Mouse (Mus musculus) T-helper 17 cell (primary cell): ENCODE measurements at regions not wholly inside any gene's neighbourhood (a gene's known extent, or its start where the extent isn't known, plus 50 kb on each side); places are given as distances from the start of the nearest gene placed in this dataset.

Source experiments
- in situ Hi-C, 2 experiments: fragments of 300-600 bp; cut with MboI, MseI; formaldehyde crosslinking; loops; 1 replicate in 1 of 2; 2 replicates in 1 of 2; pipeline ENCODE4 v1.15.1; 2025; ENCODE audit warnings: high pct_unique_total_duplicates in 2 of 2

GRCm38 (mm10) chr16:9253054-9253453 lies 423.2 kb downstream of the 1810013L24Rik start:
- in situ Hi-C loops: no loop called here

- in situ Hi-C loops: no loop called here
These were observed 425.5 kb downstream of the 1810013L24Rik start for GRCm38 (mm10) chr16:9255351-9255750.

GRCm38 (mm10) chr16:9260966-9261365 lies 431.1 kb downstream of the 1810013L24Rik start:
- in situ Hi-C loops: no loop called here

GRCm38 (mm10) chr16:9264554-9265145 lies 434.8 kb downstream of the 1810013L24Rik start:
- in situ Hi-C loops: no loop called here

GRCm38 (mm10) chr16:9267204-9267603 lies 437.3 kb downstream of the 1810013L24Rik start:
- in situ Hi-C loops: no loop called here

- in situ Hi-C loops: no loop called here
These were observed 440.2 kb downstream of the 1810013L24Rik start for GRCm38 (mm10) chr16:9270099-9270498.

GRCm38 (mm10) chr16:9270671-9271070 lies 440.8 kb downstream of the 1810013L24Rik start:
- in situ Hi-C loops: no loop called here

- in situ Hi-C loops: no loop called here
These were observed 443.9 kb downstream of the 1810013L24Rik start for GRCm38 (mm10) chr16:9273751-9274300.

GRCm38 (mm10) chr16:9274583-9275100 lies 444.7 kb downstream of the 1810013L24Rik start:
- in situ Hi-C loops: no loop called here

GRCm38 (mm10) chr16:9275426-9275825 lies 445.5 kb downstream of the 1810013L24Rik start:
- in situ Hi-C loops: no loop called here

GRCm38 (mm10) chr16:9277064-9277463 lies 447.2 kb downstream of the 1810013L24Rik start:
- in situ Hi-C loops: no loop called here

GRCm38 (mm10) chr16:9279726-9280125 lies 449.8 kb downstream of the 1810013L24Rik start:
- in situ Hi-C loops: no loop called here

GRCm38 (mm10) chr16:9280431-9280830 lies 450.5 kb downstream of the 1810013L24Rik start:
- in situ Hi-C loops: no loop called here

GRCm38 (mm10) chr16:9280931-9281330 lies 451.0 kb downstream of the 1810013L24Rik start:
- in situ Hi-C loops: no loop called here

- in situ Hi-C loops: no loop called here
These were observed 454.5 kb downstream of the 1810013L24Rik start for GRCm38 (mm10) chr16:9284423-9284822.

GRCm38 (mm10) chr16:9285921-9286320 lies 456.0 kb downstream of the 1810013L24Rik start:
- in situ Hi-C loops: no loop called here

GRCm38 (mm10) chr16:9287557-9287956 lies 457.7 kb downstream of the 1810013L24Rik start:
- in situ Hi-C loops: no loop called here

GRCm38 (mm10) chr16:9291356-9292020 lies 461.6 kb downstream of the 1810013L24Rik start:
- in situ Hi-C loops: no loop called here

GRCm38 (mm10) chr16:9303134-9303533 lies 473.2 kb downstream of the 1810013L24Rik start:
- in situ Hi-C loops: no loop called here

GRCm38 (mm10) chr16:9304079-9304478 lies 474.2 kb downstream of the 1810013L24Rik start:
- in situ Hi-C loops: no loop called here

- in situ Hi-C loops: no loop called here
These were observed 480.8 kb downstream of the 1810013L24Rik start for GRCm38 (mm10) chr16:9310744-9311143.

GRCm38 (mm10) chr16:9335626-9336025 lies 505.7 kb downstream of the 1810013L24Rik start:
- in situ Hi-C loops: no loop called here

GRCm38 (mm10) chr16:9336063-9336462 lies 506.2 kb downstream of the 1810013L24Rik start:
- in situ Hi-C loops: no loop called here
